Mouse (Mus musculus) intestine, postnatal 0 days (tissue): ENCODE results near the gene Zbtb9. TPM values are rescaled to one million over a fixed set of nuclear protein-coding genes. Genes with fewer than 3 reads are reported as not detected.

ENCODE experiments used
- ATAC-seq: fragments of 200-750 bp; cut with Nextera tagmentation; 2 replicates; pipeline ENCODE4 v1.8.0; 2017; ENCODE audit warnings: mild to moderate bottlenecking, moderate TSS enrichment, moderate library complexity
- H3K27ac ChIP-seq: fragments of 300-500 bp; sonication (generic); 2 replicates; pipeline ENCODE4 v1.5.1; 2014; ENCODE audit warnings: mild to moderate bottlenecking, low read depth, low read length, moderate library complexity
- H3K27me3 ChIP-seq: fragments of 300-500 bp; sonication (generic); replicated peaks from 2 replicates; pipeline ENCODE4 v1.6.1; 2014; ENCODE audit warnings: low read length, mixed read lengths; ENCODE audit not compliant: control insufficient read depth, insufficient read depth
- H3K36me3 ChIP-seq: fragments of 300-500 bp; sonication (generic); 2 replicates; pipeline ENCODE4 v1.6.1; 2014; ENCODE audit warnings: mild to moderate bottlenecking, moderate library complexity; ENCODE audit not compliant: control insufficient read depth, insufficient read depth
- H3K4me1 ChIP-seq: fragments of 300-500 bp; sonication (generic); replicated peaks from 2 replicates; pipeline ENCODE4 v1.6.1; 2014; ENCODE audit warnings: antibody characterized with exemption, low read length, mixed read lengths; ENCODE audit not compliant: control insufficient read depth, insufficient read depth
- H3K4me2 ChIP-seq: fragments of 300-500 bp; sonication (generic); replicated peaks from 2 replicates; pipeline ENCODE4 v1.6.1; 2014; ENCODE audit warnings: low read depth, mild to moderate bottlenecking, moderate library complexity
- H3K4me3 ChIP-seq: fragments of 300-500 bp; sonication (generic); 2 replicates; pipeline ENCODE4 v1.5.1; 2014; ENCODE audit warnings: low read depth, low read length
- H3K9ac ChIP-seq: fragments of 300-500 bp; sonication (generic); 2 replicates; pipeline ENCODE4 v1.6.1; 2014; ENCODE audit warnings: mild to moderate bottlenecking, low read depth, low read length
- H3K9me3 ChIP-seq: fragments of 300-500 bp; sonication (generic); 2 replicates; pipeline ENCODE4 v1.6.1; 2016; ENCODE audit warnings: mixed run types; ENCODE audit not compliant: control insufficient read depth
- CTCF ChIP-seq: sonication (generic); IDR thresholded peaks from 2 replicates; pipeline ENCODE4 v1.5.1; 2016; ENCODE audit warnings: low read depth, mild to moderate bottlenecking, control low read depth, antibody characterized with exemption, moderate library complexity
- WGBS: fragments of 180-500 bp; shearing (Covaris S2); extraction: QIAGEN DNeasy Blood & Tissue Kit; methylation state at CpG from one replicate; pipeline ENCODE4 v1.1.7; 2014; 5-methylcytosine and 5-hydroxymethylcytosine counted together
- polyA plus RNA-seq: library from polyadenylated mRNA; unstranded; fragments of >200 nt; fragmentation: Nextera tagmentation; extraction: Ambion mirVana; gene quantifications from 2 replicates; pipeline ENCODE4 v1.2.1, GENCODE M21; 2015

The Zbtb9 gene
- polyA plus RNA-seq, 1 experiment from 2014 or later: 6.5 TPM

DNA sequence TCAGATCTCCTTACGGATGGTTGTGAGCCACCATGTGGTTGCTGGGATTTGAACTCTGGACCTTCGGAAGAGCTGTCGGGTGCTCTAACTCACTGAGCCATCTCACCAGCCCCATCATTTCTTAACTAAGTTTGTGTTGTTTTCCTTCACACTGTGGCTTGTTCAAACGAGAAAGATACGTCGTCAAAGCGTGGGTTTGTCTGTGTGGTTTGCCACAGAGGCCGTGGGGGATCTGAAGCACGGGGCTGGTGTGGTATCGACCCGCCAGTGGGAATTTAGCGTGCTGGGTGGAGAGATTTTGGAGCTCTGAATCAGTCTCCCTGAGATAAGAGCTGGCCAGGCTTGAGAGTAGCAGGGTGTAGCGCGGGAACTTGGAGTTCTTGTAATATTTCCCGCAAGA lies 25.3 kb downstream of the Zbtb9 start:
- TF ChIP-seq CTCF: no peak
- ATAC-seq: no peak
- H3K9me3 ChIP-seq: no peaks in the 10 kb centered on the region

DNA sequence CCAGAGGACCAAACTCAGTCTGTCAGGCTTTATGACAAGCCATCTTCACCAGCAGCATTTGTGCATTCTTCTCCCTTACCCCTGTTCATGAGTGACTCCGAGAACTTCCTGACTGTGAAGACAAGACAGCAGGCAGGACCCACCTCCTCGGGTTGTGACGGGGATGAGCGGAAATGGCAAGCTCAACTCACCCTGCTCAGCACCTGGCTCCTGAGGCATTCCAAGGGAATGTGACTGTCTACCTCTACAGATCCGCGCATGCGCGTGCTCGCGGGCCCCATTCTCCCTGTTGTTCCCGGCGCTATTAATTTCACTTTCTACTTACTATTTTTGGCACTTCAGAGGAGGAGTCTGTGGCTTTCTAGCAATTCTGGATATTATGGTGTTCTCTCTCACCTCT lies 27.0 kb downstream of the Zbtb9 start:
- TF ChIP-seq CTCF: no peak
- no peak overlapping the region for H3K27ac ChIP-seq
- H3K27me3 ChIP-seq: no peaks in the 10 kb centered on the region
- peak overlapping the region; percentile 35 for H3K4me2 ChIP-seq
- no peaks in the 10 kb centered on the region; the same call in none of the 2 replicates for H3K4me1 ChIP-seq
- H3K9ac ChIP-seq: no peak overlapping the region
- H3K36me3 ChIP-seq: no peaks in the 10 kb centered on the region
- no peak overlapping the region for H3K4me3 ChIP-seq
- ATAC-seq: no peak
- H3K9me3 ChIP-seq: no peaks in the 10 kb centered on the region
- 63% methylated on average over 12 of the region's 12 CpGs for WGBS

More for the DNA sequence above, 25.3 kb downstream of the Zbtb9 start:
- Histone ChIP-seq H3K4me3 (no peak overlapping the region), H3K27me3 (no peaks in the 10 kb centered on the region), H3K4me1 (no peaks in the 10 kb centered on the region; the same call in none of the 2 replicates), H3K27ac (no peak overlapping the region), H3K4me2 (no peak overlapping the region), H3K36me3 (no peaks in the 10 kb centered on the region), H3K9ac (no peak overlapping the region)
- WGBS: 78% methylated on average over 15 of the region's 15 CpGs

DNA sequence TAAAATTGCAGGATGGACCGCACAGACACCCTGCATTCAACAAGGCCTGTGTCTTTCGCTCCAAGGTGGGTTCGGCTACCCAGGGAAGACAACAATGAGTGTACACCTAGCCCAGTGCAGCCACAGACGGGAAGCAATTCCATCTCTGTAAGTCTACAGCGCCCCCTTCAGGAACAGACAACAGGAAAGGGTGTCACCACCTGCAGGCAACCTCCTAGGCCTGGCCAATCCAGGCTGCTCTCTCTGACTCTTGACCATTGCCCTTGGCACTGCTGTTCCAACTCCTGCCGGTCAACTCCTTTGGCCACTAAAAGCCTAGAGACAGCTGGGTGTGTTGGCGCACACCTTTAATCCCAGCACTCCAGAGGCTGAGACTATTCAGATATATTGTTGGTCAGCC lies 28.2 kb downstream of the Zbtb9 start:
- ATAC-seq: no peak
- WGBS: 79% methylated on average over 7 of the region's 7 CpGs

DNA sequence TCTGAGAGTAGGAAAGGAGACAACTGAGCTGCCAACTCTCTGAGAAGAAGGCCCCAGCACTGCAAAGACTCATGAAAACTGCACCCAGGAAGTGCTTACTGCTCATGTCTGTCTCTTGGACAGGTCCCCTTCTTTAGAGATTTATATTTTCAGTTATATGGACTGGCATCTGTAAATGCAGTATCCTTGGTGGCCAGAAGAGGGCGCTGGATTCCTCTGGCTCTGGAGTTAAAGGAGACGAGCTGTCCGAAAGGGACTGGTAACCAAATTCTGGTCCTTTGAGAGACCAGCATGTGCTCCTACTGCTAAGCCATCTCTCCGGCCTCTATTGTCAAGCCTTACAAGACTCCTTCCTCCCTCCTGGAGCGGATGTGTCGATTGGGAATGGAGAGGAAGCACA lies 28.9 kb downstream of the Zbtb9 start:
- Histone ChIP-seq H3K4me3 (no peak overlapping the region), H3K27me3 (no peaks in the 10 kb centered on the region), H3K36me3 (no peaks in the 10 kb centered on the region), H3K4me2 (no peak overlapping the region), H3K4me1 (no peaks in the 10 kb centered on the region; the same call in 1 of the 2 replicates), H3K9me3 (no peaks in the 10 kb centered on the region), H3K9ac (no peak overlapping the region), H3K27ac (no peak overlapping the region)
- 55% methylated on average over 6 of the region's 6 CpGs for WGBS
- TF ChIP-seq CTCF: peak; percentile 78
- ATAC-seq: no peak

More for the DNA sequence above, 28.2 kb downstream of the Zbtb9 start:
- H3K9ac ChIP-seq: no peak overlapping the region
- peak; percentile 72 for TF ChIP-seq CTCF
- no peaks in the 10 kb centered on the region; the same call in none of the 2 replicates for H3K4me1 ChIP-seq
- H3K27me3 ChIP-seq: no peaks in the 10 kb centered on the region
- H3K4me3 ChIP-seq: no peak overlapping the region
- H3K27ac ChIP-seq: no peak overlapping the region
- H3K4me2 ChIP-seq: no peak overlapping the region
- H3K9me3 ChIP-seq: no peaks in the 10 kb centered on the region
- no peaks in the 10 kb centered on the region for H3K36me3 ChIP-seq

DNA sequence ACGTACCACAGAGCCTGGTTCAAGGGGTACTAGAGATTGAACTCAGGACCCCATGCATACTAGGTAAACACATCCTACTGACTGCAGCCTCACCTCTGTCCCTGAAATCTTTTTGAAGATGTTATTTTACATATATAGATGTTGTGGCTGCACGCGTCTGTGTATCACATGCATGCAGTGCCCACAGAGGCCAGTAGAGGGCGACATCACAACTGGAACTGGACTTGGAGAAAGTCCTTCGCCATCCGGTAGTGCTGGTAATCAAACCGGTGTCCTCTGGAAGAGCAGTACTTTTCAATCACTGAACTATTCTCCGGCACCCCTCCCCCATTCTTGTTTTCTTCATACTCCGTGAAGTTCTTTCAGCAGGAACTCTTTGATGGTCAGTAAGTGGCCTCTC lies 31.5 kb downstream of the Zbtb9 start:
- H3K27ac ChIP-seq: no peak overlapping the region
- ATAC-seq: no peak
- no peaks in the 10 kb centered on the region for H3K27me3 ChIP-seq
- peak; percentile 82 for TF ChIP-seq CTCF
- H3K4me3 ChIP-seq: no peak overlapping the region
- H3K4me2 ChIP-seq: no peak overlapping the region
- no peaks in the 10 kb centered on the region for H3K9me3 ChIP-seq
- no peak overlapping the region for H3K9ac ChIP-seq
- no peaks in the 10 kb centered on the region; the same call in 1 of the 2 replicates for H3K4me1 ChIP-seq
- WGBS: 37% methylated on average over 9 of the region's 9 CpGs
- H3K36me3 ChIP-seq: no peaks in the 10 kb centered on the region

DNA sequence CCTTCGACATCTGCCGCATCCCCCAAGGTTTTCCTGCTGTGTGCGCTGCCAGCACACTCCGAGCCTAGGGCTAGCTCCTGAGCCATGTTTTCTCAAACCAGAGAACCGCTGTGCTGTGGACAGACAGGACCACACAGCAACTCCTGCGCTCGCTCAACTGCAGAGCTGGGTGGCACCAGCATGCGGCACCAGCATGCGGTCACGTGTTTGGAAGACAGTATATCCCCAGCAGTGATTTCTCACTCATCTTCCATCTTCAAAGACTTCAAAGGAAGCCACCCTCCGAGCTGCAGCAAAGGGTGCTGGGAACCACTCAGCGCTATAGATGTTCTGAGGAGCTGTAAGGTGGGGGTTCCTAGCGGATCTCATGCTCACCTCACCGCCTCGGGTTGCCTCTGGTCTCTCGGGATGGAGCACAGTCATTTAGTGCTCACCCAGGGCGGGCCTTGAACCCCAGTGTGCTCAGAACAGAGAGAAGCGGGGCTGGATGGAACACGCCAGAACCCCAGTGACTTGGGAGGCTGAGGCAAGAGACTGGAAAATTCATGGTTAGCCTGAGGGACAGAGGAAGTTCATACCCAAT lies 32.0 kb downstream of the Zbtb9 start:
- H3K4me2 ChIP-seq: no peak overlapping the region
- no peak for ATAC-seq
- H3K9me3 ChIP-seq: no peaks in the 10 kb centered on the region
- H3K27ac ChIP-seq: no peak overlapping the region
- H3K9ac ChIP-seq: no peak overlapping the region
- WGBS: 45% methylated on average over 19 of the region's 19 CpGs
- no peak overlapping the region for H3K4me3 ChIP-seq
- H3K36me3 ChIP-seq: no peaks in the 10 kb centered on the region
- H3K27me3 ChIP-seq: no peaks in the 10 kb centered on the region
- no peaks in the 10 kb centered on the region; the same call in 1 of the 2 replicates for H3K4me1 ChIP-seq
- no peak for TF ChIP-seq CTCF
